Mouse (Mus musculus) limb, embryonic 11.5 days (tissue): Measurements from ENCODE around the gene Fgb. TPM values are rescaled to one million over a fixed set of nuclear protein-coding genes. Genes with fewer than 3 reads are reported as not detected.
A peak's percentile ranks its signal among the peaks of the same experiment; 100 is the strongest.

ENCODE experiments used
- ATAC-seq: fragments of 200-750 bp; cut with Nextera tagmentation; 2 replicates; pipeline ENCODE4 v1.8.0; 2017; ENCODE audit warnings: low read depth; ENCODE audit not compliant: insufficient number of reproducible peaks, low FRiP score, low TSS enrichment
- DNase-seq: peaks from one replicate; pipeline ENCODE4 v3.0.0-alpha.2; 2015; ENCODE audit warnings: low spot score
- H3K27ac ChIP-seq: fragments of 300-500 bp; sonication (generic); replicated peaks from 2 replicates; pipeline ENCODE4 v1.5.1; 2014; ENCODE audit warnings: low read depth, mild to moderate bottlenecking, low read length
- H3K27me3 ChIP-seq: fragments of 300-500 bp; sonication (generic); 2 replicates; pipeline ENCODE4 v1.6.1; 2014; ENCODE audit warnings: mild to moderate bottlenecking, low read length, mixed read lengths; ENCODE audit not compliant: control insufficient read depth, insufficient read depth
- H3K36me3 ChIP-seq: fragments of 300-500 bp; sonication (generic); 2 replicates; pipeline ENCODE4 v1.6.1; 2014; ENCODE audit warnings: mild to moderate bottlenecking, low read length, moderate library complexity, mixed read lengths; ENCODE audit not compliant: control insufficient read depth, insufficient read depth
- H3K4me1 ChIP-seq: fragments of 300-500 bp; sonication (generic); 2 replicates; pipeline ENCODE4 v1.6.1; 2014; ENCODE audit warnings: low read length, mixed read lengths; ENCODE audit not compliant: control insufficient read depth, insufficient read depth
- H3K4me2 ChIP-seq: fragments of 300-500 bp; sonication (generic); 2 replicates; pipeline ENCODE4 v1.6.1; 2014; ENCODE audit warnings: low read depth, mild to moderate bottlenecking, moderate library complexity; ENCODE audit not compliant: severe bottlenecking
- H3K4me3 ChIP-seq: fragments of 300-500 bp; sonication (generic); 2 replicates; pipeline ENCODE4 v1.5.1; 2014; ENCODE audit warnings: low read depth, low read length
- H3K9ac ChIP-seq: fragments of 300-500 bp; sonication (generic); 2 replicates; pipeline ENCODE4 v1.6.1; 2014; ENCODE audit warnings: mild to moderate bottlenecking, low read length
- H3K9me3 ChIP-seq: fragments of 300-500 bp; sonication (generic); 2 replicates; pipeline ENCODE4 v1.6.1; 2016; ENCODE audit warnings: low read length; ENCODE audit not compliant: control insufficient read depth
- WGBS: fragments of 180-500 bp; shearing (Covaris S2); extraction: QIAGEN DNeasy Blood & Tissue Kit; methylation state at CpG from one replicate; pipeline ENCODE4 v1.1.7; 2014; 5-methylcytosine and 5-hydroxymethylcytosine counted together
- polyA plus RNA-seq: library from polyadenylated mRNA; unstranded; fragments of >200 nt; fragmentation: Nextera tagmentation; extraction: Ambion mirVana; gene quantifications from 2 replicates; pipeline ENCODE4 v1.2.1, GENCODE M21; 2014

Fgb gene
- 0.11 and 0.20 TPM in 2 replicates for polyA plus RNA-seq

DNA sequence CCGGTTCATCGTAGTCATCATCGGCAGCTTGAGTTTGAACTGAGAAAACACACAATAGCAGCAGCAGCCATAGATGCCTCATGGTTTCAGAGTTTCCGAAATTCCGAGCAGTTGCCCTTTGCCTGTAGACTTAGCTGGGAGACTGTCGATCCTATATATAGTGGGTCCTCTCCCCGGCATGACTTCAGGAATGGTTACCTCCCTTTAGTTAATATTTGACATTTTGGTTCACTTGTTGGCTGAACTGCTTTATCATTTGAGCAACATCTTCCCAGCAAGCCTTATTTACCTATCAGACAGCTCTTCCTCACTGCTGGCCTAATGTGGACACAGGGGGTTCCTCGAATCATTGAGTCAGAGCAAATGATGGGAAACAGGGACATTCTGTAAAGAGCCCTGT is at the start of gene Fgb:
TSS of gene Fgb (minus strand) at position 184 of the 400 bp plus-strand sequence.
- ATAC-seq, result no peak
- Histone ChIP-seq H3K27ac (no peak within 1 kb of the TSS), H3K36me3 (no peaks in the 10 kb centered on the region), H3K9ac (no peak within 1 kb of the TSS), H3K4me3 (no peak within 1 kb of the TSS), H3K27me3 (no peaks in the 10 kb centered on the region), H3K4me1 (no peaks in the 10 kb centered on the region), H3K4me2 (no peak within 1 kb of the TSS), H3K9me3 (no peaks in the 10 kb centered on the region)
- WGBS, result 91% methylated on average over 8 of the region's 8 CpGs
- no peak for DNase-seq

DNA sequence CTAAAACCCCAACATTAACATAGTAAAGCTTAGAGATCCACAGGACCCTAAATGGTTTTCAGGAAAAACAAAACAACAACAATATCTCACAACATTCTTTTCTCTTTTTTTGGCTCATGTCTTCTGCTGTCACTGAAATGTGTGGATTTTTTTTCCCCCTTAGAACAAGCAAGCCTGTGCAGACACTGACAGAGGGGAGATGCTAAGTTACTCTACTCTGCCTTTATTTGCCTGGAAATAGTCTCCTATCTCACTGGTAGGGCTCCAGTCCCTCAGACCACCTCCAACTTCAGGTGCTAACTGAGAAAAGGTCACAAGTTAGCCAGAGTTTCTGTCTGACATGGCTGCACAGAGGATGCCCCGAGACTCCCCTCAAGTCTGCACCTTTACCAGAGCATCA is 49.5 kb upstream of the Fgb start:
- no peaks in the 10 kb centered on the region for H3K36me3 ChIP-seq
- H3K4me2 ChIP-seq, result no peak overlapping the region
- ATAC-seq, result no peak
- H3K4me1 ChIP-seq, result 0 out of 2 replicates have a peak, but pooled peaks cover 3% of the 10 kb centered on the region
- DNase-seq, result no peak
- H3K27me3 ChIP-seq, result no peaks in the 10 kb centered on the region
- H3K9ac ChIP-seq, result no peak overlapping the region
- no peaks in the 10 kb centered on the region for H3K9me3 ChIP-seq
- H3K4me3 ChIP-seq, result no peak overlapping the region
- H3K27ac ChIP-seq, result no peak overlapping the region
- WGBS, result 93% methylated on average over 1 of the region's 1 CpGs

DNA sequence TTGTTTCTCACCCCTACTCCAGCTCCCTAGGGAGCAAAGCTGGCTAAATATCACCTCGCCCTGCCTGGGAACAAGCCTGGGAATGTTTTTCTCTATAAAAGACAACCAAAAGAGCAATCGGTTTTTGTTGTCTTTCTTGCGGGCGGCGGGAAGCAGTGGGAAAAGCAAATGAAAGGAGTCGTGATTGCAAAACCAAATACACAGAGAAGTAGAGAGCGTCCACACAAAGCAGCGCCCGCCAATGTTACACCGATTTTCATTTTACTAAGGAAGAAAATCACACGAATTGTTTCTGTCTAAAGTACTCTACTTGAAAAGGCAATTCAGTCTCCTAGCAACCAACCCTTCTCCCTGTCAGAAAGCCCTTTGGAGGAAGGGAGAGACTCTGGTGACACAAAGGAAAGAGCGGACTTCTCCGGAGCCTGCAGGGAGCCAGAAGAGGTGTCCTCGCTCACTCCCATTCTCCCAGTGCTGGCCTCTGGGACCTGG is 48.9 kb upstream of the Fgb start:
- no peak for DNase-seq
- no peaks in the 10 kb centered on the region for H3K9me3 ChIP-seq
- 0 out of 2 replicates have a peak, but pooled peaks cover 3% of the 10 kb centered on the region for H3K4me1 ChIP-seq
- 0 out of 2 replicates have a peak overlapping the region, but pooled peaks have one; percentile 7 for H3K4me2 ChIP-seq
- no peaks in the 10 kb centered on the region for H3K27me3 ChIP-seq
- no peak overlapping the region for H3K9ac ChIP-seq
- no peaks in the 10 kb centered on the region for H3K36me3 ChIP-seq
- no peak overlapping the region for H3K4me3 ChIP-seq
- WGBS, result 34% methylated on average over 14 of the region's 14 CpGs
- ATAC-seq, result no peak
- no peak overlapping the region for H3K27ac ChIP-seq

DNA sequence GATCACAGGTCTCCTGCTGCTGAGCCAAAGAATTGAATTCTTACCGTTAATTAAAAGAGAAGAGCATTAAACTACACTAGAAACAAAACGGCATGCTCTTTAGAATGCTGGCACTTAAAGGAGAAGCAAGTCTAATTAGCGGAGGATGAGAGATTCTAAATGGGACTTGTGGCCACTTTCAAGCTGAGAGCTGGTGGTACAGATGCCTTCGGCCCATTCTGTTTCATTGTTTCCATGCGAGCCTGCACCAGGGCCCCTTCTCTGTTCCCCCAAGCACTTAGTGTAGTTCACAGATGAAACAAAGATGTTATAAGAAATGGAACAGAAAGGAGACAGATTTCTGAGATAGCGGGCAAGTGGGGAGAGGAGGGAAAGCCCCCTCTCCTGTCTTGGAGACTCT is 47.9 kb upstream of the Fgb start:
- Histone ChIP-seq H3K4me1 (0 out of 2 replicates have a peak, but pooled peaks cover 3% of the 10 kb centered on the region), H3K27me3 (no peaks in the 10 kb centered on the region), H3K4me2 (no peak overlapping the region), H3K9ac (no peak overlapping the region), H3K4me3 (no peak overlapping the region), H3K9me3 (no peaks in the 10 kb centered on the region), H3K36me3 (no peaks in the 10 kb centered on the region), H3K27ac (no peak overlapping the region)
- WGBS, result 81% methylated on average over 6 of the region's 6 CpGs
- ATAC-seq, result no peak
- no peak for DNase-seq

DNA sequence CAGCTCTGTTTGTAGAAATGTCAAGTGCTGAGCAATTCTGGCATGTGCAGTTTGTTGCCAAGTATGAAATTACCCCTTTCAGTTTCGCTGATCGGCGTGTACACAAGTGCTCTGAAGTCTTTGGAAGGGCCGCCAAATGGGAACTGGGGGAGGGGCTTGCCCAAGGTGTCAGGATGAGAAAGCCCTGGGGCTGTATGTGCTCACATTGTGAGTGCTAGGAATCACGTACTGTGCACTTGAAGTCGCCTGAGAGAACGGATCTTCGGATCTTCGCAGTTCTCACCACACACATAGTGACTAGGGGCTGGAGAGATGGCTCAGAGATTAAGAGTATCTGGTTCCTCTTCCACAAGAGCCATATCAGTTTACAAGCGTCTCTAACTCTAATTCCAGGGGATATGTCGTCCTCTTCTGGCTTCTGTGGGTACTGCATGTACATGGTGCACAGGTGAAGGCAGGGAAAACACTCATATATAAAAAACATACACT is 30.9 kb upstream of the Fgb start:
- no peak overlapping the region for H3K9ac ChIP-seq
- H3K4me1 ChIP-seq, result no peaks in the 10 kb centered on the region
- 0 out of 2 replicates have a peak overlapping the region, but pooled peaks have one; percentile 16 for H3K4me3 ChIP-seq
- no peaks in the 10 kb centered on the region for H3K9me3 ChIP-seq
- H3K36me3 ChIP-seq, result no peaks in the 10 kb centered on the region
- WGBS, result 4% methylated on average over 11 of the region's 11 CpGs
- H3K27me3 ChIP-seq, result no peaks in the 10 kb centered on the region
- H3K27ac ChIP-seq, result no peak overlapping the region
- ATAC-seq, result no peak
- DNase-seq, result peak; percentile 82
- H3K4me2 ChIP-seq, result peak overlapping the region; percentile 48

DNA sequence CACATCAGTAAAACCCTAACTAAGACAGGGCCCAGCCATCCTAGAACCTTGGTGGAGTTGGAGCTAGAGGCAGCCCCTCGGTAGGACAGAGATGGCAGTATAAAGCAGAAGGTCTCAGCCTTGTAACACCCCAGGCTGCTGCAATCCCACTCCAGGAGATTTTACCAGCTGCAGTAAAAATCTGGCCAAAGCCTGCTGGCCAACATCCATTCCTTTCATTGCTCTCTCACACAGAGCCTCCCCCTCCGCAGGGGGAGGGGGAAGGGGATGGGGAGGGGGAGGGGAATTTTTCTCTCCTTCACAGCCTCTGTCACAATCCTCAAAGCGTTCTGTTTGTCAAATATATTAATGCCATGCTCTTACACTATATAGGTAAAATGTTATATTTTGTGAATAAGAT is 26.9 kb upstream of the Fgb start:
- ATAC-seq (no peak), DNase-seq (no peak)
- 20% methylated on average over 3 of the region's 3 CpGs for WGBS
- H3K4me2 ChIP-seq, result no peak overlapping the region
- no peaks in the 10 kb centered on the region for H3K9me3 ChIP-seq
- H3K27me3 ChIP-seq, result no peaks in the 10 kb centered on the region
- no peak overlapping the region for H3K27ac ChIP-seq
- no peak overlapping the region for H3K4me3 ChIP-seq
- H3K9ac ChIP-seq, result no peak overlapping the region
- peaks cover 1% of the 10 kb centered on the region for H3K36me3 ChIP-seq
- H3K4me1 ChIP-seq, result no peaks in the 10 kb centered on the region

DNA sequence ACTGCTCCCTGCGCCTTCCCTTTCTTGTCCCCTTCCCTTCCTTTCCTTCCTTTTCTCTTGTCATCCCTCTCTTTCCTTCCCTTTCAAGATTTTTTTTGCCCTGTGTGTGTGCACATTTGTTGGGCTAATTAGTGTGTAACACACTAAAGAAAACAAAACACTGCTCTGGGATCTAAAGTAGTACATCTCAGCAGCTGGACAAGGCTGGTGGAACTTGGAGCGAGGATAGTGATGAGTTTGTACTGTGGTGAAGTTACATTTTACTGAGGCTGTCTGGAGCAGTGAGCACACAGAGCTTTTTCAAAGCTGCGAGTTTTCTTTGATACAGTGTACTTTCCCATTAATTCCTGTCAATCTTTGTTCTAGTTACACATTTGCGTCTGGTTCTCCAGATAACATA is 20.6 kb upstream of the Fgb start:
- Histone ChIP-seq H3K9ac (no peak overlapping the region), H3K36me3 (peaks cover 24% of the 10 kb centered on the region), H3K27ac (no peak overlapping the region), H3K4me2 (no peak overlapping the region), H3K4me1 (no peaks in the 10 kb centered on the region), H3K9me3 (no peaks in the 10 kb centered on the region), H3K4me3 (no peak overlapping the region), H3K27me3 (no peaks in the 10 kb centered on the region)
- no peak for ATAC-seq
- 94% methylated on average over 4 of the region's 4 CpGs for WGBS
- DNase-seq, result no peak

DNA sequence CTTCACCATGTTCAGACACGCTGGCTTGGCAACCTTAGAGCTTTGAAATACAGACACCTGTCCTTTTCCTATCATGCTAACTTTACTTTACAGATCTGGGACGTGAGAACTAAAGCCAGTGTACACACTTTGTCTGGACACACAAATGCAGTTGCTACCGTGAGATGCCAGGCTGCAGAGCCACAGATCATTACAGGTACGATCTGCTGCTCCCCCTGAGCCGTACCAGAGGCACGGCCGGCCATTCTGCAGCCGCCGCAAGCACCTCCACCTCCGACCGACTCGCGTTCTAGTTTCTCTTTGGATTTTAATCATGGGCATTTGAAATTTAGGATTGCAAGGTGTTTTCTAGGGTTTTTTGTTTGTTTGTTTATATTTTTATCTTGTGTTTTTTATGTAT is 19.2 kb upstream of the Fgb start:
- DNase-seq (no peak), ATAC-seq (no peak)
- no peaks in the 10 kb centered on the region for H3K27me3 ChIP-seq
- H3K27ac ChIP-seq, result no peak overlapping the region
- no peak overlapping the region for H3K9ac ChIP-seq
- H3K4me1 ChIP-seq, result no peaks in the 10 kb centered on the region
- no peaks in the 10 kb centered on the region for H3K9me3 ChIP-seq
- 94% methylated on average over 13 of the region's 13 CpGs for WGBS
- peaks cover 24% of the 10 kb centered on the region for H3K36me3 ChIP-seq
- no peak overlapping the region for H3K4me2 ChIP-seq
- no peak overlapping the region for H3K4me3 ChIP-seq

DNA sequence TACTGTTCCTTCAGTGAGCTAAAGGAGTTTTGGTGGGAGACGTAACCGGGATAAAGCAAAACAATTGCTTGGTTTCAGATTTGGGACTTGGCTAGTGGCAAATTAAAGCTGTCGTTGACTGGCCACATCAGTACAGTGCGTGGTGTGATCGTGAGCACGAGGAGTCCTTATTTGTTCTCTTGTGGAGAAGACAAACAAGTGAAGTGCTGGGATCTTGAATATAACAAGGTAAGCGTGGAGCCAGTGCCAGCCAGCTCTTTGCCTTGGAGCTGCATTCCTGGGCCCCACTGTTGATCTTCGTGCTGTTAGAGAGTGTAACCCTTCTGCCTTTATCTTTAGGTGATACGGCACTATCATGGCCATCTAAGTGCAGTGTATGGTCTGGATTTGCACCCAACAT is 18.3 kb upstream of the Fgb start:
- WGBS, result 85% methylated on average over 9 of the region's 9 CpGs
- peaks cover 27% of the 10 kb centered on the region for H3K36me3 ChIP-seq
- no peak for ATAC-seq

More for the DNA sequence above, 18.3 kb upstream of the Fgb start:
- no peak for DNase-seq
- Histone ChIP-seq H3K9ac (no peak overlapping the region), H3K4me2 (no peak overlapping the region), H3K4me1 (no peaks in the 10 kb centered on the region), H3K27me3 (no peaks in the 10 kb centered on the region), H3K9me3 (no peaks in the 10 kb centered on the region), H3K27ac (no peak overlapping the region), H3K4me3 (no peak overlapping the region)
